Mouse (Mus musculus) T-cell, adult 2 months (primary cell): ENCODE results near the gene Tsku.
A peak's percentile ranks its signal among the peaks of the same experiment; 100 is the strongest.

Experiments used
- DNase-seq: peaks from one replicate; pipeline ENCODE4 v3.0.0; 2022; ENCODE audit warnings: low spot score

Tsku gene

DNA sequence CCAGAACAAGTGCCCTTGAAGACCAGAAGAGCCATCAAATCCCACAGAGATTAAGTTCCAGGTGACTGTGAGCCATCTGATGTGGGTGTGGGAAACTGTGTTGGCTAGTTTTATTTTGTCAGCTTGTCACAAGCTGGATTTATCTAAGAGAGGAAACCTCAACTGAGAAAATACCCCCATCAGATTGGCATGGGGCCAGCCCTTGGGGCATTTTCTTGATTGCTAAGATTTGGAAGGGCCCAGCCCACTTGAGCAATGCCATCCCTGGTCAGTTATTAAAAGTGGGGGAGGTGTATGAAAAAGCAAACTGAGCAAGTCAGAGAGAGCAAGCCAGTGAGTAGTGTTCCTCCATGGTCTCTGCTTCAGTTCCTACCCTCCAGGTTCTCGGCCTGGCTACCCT lies 36.9 kb downstream of the Tsku start:
- DNase-seq = no peak

DNA sequence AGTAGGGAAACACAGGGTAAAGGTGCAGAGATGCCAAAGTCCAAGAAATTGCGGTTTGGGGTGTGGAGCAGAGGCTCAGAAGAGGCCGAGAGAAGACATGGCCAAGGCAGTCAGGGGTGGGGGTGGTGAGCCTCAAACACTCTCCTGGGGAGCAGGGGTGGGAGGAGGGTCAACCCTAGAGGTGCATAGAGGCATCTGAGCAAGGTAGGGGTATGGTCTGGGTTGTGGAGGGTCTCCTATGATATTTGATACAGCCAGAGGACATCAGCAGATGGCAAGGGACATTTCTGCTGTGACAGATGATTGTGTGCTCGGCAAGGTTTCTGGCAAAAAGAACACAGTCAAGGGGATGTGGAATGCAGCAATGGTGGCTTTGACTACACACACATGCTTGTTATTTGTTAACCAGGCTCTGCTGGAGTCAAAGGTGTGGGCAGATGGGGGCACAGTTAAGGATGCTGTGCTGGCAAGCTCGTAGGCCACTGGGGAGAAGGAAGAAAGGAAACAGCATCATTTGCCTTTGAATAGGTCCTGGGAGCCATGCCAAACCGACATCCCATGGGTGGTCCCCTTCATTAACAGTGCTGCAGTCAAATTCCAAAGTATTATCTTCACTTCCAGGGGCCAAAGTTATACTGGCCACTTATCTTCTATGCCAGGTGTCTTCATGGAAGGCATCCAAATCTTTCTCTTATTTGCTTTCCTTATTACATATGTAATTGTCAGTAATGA lies 37.7 kb downstream of the Tsku start:
- no peak for DNase-seq

DNA sequence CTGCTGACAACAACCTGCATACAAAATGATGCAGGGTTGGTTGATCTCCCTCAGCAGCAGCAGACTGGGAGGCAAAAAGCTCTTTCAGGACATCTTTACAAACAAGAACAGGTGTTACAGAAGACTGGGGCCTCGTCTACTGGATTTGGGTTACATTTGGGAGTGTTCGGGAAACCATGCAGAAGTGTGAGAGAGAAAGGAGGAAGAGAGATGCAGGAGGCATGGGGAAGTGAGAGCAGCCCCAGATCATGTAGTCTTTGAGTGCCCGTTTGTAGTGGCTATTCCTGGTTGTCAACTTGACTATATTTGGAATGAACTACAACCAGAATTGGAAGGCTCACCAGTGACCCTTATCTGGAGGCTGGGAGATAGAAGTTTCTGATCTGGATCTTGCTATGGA lies 38.7 kb downstream of the Tsku start:
- no peak for DNase-seq

DNA sequence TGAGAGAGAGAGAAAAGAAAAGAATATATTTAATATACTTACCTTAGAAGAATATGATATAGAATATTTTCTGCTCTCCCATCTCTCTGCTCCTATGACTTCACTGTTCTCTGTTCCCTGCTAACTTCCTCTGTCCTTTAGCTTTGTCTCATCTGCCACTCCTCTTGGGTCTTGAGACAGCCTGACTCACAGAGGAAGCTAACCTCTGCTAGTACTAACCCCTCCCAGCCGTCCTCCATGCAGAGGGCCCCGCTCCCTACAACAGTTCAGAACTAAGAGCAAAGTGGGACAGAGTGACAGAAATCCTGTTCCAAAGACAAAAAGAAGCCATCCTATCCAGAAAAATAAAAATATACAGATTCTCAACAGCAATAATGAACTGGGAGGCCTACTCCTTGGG lies 40.0 kb downstream of the Tsku start, which contains the start of gene Acer3:
Gene Acer3, minus strand, starts transcription at position 126 of the 400 bp plus-strand sequence.
- DNase-seq = no peak

DNA sequence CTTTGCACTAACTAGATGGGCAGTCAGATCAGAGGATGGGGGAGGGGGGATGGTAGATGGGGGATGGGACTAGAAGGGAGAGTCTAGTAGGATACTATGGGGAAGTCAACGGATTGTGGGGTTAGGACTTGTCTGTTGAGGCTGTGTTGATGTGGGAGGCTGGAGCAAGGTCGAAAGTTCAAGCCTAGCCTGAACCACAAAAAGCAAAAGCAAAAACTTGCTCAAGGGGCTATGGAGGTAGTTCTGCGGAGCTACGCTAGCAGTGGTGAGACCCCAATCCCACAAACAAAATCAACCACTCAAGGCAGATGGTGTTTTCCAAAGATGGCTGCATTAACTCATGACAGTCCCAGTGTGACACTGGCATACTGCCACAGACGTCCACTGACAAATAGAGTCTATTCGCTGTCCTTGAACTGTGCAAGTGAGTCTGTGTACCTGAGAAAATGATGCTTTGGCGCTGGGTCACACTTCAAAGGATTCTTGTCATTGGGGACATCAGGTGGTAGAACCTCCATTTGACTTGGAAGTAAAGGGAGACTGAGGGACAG lies 41.0 kb downstream of the Tsku start:
- DNase-seq = no peak

DNA sequence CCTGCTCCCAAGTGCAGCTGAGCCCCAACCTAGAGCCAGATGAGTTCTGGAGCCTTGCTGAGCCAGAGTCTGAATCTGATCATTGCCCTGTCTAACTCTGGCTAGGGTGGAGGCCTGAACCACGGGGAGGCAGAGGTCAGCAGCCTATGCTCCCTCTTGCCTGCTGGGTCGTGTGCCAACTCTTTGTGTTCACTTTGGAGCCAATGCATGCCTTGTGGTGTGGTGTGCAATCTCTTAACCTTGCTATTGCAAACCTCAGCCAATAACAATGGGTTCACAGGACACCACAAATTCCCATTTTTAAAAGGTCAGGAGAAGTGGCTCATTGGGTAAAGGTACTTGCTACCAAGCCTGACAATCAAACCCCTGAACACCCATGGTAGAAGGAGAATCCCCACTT lies 44.6 kb downstream of the Tsku start:
- no peak for DNase-seq

DNA sequence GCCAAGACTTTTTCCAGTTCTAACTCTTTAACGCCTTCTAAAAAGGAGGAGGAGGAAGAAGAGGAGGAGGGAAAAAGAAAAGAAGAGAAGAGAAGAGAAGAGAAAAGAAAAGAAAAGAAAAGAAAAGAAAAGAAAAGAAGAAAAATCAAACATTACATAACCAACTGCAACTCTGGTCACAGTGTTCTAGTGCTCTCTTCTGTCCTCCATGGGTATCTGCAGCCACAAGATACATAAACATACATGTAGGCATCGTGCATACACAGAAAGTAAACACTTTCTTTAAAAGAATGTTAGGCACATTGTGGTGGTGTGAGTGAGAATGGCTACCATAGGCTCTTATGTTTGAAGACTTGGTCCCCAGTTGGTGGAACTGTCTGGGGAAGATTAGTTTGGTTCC lies 46.0 kb downstream of the Tsku start:
- no peak for DNase-seq

DNA sequence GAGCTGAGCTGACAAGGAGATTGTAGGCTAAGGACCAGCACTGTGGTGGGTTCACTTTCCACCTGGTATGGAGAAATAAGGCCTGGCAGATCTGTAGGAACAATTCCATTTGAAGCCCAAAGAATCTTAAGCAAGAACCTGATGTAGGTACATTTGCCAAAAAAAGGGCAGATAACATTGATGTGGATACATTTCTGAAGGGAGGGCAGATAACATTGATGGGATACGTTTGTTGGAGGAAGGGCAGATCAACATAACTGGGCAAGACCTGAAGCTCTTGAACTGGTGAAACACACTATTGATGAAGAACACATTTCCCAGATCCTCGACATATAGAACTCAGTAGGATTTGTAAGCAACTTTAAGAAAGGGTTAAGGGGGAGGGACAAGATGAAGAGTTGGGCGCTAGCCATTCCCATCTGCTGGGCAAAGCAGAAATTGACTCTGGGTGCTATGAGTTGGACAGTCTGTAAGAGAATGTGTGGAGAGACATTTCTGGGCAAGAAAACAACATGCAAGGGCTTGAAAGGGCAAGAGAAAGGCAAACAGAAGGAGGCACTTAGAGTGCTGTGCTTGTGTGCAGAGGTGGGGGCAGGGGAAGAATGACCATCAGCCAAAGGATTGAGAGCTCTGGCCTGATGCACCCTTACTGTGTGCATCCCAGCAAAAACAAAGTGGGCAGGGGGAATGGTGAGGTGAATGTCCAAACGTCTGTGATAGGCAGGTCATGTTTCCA lies 48.8 kb downstream of the Tsku start:
- no peak for DNase-seq

DNA sequence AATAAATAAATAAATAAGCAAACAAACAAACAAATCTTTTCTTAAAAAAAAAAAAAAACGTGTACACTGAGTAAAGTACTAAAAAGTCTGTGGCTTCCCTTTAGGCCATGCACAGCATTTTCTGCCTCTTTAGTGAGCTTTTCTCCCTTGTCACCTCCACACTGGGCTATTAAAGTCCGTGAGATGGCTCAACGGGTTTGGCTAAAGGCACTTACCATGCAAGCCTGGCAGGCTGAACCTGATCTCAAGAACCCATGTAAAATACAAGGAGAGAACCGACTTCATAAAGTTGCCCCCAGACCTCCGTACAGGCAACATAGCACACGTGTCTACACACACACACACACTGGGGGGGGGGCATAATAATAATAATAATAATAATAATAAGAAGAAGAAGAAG lies 50.9 kb downstream of the Tsku start:
- no peak for DNase-seq

DNA sequence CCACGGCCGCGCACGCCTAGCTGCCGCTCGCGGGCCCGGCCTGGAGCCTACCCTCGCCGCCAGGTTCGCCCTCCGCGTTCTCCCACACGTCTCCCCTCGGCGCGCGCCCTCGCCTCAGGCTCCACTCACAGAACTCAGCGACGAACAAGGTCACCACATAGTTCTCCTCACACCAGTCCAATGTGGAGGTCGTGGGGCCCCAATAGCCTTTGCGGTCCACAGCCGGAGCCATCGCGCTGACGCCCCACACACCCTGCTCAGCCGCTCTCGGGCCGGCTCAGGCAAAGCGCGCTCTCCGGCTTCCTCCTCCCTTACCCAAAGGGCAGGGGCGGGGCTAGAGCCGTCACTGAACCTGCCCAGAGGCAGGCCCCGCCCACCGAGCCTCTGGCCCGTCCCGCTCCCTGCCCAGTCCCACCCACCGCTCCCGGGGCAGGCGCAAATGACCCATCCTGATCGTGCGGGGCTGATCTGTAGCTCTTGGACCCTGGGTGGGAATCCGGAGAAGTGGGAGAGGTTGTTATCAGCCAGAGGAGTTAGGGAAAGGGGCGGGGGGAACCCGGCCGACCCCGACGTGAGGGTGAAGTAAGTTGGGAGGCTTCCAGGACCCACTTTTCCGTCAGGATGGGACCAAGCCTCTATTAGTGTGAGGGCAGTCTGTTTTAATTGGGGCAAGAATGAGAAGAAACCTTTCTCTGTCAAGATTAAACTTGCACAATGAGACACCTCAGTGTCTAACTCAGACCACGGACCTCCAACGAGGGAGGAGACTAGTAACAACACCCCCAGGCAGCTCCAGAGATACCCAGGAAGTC lies 51.7 kb downstream of the Tsku start:
- peak; percentile 89 for DNase-seq

DNA sequence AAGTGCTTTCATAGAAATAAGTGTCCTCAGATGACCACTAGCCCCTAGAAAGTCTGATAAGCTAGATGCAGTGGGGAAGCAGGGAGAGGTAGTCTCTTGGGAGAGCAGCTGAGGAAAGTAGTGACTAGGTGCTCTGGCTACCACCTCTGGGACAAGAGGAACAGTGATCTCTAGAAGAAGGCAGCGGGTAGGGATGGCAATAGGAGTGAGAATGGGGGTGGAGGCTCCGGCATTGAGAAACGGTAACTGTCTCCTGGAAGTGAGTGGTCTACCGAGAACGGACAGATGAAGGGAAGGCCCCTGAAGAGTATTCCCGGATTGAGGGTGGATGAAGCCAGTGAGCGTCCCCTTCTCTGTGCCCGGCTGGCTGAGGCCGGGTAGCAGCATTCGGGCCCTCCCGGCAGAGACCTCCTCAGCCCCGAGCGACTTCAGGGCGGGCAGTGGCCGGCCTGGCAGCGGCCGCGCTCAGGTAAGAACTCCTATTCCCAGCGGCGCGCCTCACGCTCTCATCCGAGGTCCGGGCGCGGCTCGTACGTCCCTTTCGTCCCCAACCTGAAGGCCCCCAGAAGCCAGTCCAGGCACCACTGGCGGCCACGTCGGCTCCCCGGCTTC lies 52.4 kb downstream of the Tsku start:
- no peak for DNase-seq

DNA sequence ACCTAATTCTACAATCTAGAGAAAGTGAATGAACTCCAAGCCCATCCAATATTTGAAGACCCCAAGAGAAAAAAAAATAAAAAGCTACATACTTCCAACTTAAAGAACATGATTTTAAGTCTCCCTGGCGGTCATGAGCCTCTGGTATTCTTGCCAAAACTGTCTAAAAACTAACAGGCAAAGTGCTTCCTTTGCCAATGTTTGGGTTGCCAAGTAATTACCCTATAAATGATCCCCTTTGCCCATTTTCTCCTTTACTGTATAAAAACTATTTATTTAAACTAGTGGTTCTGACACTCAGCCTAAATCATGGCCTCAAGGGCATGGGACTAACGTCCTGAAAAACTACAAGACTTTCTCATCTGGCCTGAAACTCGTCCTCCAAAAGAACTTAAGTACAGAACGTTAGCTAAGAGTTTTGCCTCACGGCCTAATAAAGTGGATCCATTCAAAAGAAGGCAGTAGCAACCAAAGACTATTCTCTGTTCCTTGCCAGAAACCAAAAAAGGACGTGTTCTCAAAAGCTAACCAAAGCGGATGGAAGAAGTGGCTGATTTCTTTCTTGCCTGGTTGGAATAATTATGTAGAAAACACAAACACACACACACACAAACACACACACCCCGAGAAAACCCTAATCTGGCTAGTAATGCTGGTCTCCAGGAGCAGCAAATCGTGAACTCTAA lies 53.1 kb downstream of the Tsku start:
- no peak for DNase-seq

DNA sequence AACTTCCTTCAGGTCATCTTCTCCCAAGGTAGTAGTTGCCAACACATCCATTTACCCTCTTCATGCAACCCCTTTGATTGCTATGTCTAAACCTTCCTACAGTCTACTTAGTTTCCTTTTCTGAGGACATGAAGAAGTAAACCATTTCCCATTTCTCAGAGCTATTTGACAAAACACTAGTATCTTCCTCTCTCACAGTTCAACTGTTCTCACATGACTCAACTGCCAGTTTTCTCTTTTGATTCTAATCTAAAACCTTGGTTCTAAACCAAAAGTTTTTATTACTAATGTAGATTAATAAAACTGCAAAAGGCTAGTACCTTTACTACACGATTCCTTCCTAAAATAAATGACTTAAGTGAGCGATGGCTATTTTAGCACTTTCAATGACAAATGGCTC lies 53.7 kb downstream of the Tsku start:
- no peak for DNase-seq
